Mouse (Mus musculus): ENCODE measurements at regions not wholly inside any gene's neighbourhood (a gene's known extent, or its start where the extent isn't known, plus 50 kb on each side); places are given as distances from the start of the nearest gene placed in this dataset.

DNA sequence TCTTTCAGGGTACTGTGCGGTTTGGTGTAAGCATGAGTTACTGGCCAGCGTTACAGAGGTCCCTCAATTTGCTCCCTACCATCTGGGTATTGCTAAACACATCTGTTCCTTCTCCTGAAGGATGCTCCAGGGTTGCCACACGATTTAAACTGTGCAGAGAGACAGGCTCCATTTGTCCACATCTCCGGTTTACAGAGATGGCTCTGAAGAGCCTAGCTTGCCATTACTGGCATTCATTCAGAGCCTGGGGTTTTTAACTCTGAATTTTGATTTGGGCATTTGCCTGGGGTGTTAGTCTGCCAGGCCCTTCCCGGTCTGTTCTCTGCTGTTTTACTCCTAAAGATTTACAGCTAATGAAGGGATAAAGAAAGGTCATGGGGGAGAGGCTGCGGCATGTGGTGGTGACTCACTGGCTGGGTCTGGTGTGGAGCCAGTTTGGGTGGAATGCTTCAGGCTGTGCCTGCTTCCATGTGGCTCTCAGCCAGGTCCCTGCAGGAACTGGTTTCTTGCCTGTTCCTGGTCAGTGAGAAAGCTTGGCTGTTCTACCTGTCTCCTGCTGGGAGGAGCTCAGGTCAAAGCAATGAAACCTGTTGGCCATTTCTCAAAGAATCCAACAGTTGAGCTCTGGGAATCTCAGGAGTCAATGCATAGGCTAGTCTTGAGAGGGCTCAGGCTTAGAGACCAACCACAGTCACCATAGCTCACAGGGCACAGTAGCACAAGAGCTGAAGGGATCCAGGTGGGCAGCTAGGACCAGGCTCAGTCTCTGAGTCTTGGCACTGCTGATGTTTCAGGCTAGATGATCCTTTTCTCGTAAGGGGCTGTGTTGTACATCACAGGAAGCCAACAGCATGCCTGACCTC, 112.5 kb upstream of the Pgrmc2 start:
- H3K4me2 ChIP-seq, result no peak overlapping the region
- no peaks in the 10 kb centered on the region for H3K27me3 ChIP-seq (replicated peaks)
- no peak overlapping the region for H3K9ac ChIP-seq
- ATAC-seq, result no peak
- H3K4me1 ChIP-seq, result no peaks in the 10 kb centered on the region
- H3K27ac ChIP-seq, result no peak overlapping the region
- H3K9me3 ChIP-seq (replicated peaks), result no peaks in the 10 kb centered on the region
- 65% methylated on average over 7 of the region's 7 CpGs for WGBS (ENCODE audit: insufficient replicate concordance)
- H3K36me3 ChIP-seq, result no peaks in the 10 kb centered on the region
- no peak overlapping the region for H3K4me3 ChIP-seq

DNA sequence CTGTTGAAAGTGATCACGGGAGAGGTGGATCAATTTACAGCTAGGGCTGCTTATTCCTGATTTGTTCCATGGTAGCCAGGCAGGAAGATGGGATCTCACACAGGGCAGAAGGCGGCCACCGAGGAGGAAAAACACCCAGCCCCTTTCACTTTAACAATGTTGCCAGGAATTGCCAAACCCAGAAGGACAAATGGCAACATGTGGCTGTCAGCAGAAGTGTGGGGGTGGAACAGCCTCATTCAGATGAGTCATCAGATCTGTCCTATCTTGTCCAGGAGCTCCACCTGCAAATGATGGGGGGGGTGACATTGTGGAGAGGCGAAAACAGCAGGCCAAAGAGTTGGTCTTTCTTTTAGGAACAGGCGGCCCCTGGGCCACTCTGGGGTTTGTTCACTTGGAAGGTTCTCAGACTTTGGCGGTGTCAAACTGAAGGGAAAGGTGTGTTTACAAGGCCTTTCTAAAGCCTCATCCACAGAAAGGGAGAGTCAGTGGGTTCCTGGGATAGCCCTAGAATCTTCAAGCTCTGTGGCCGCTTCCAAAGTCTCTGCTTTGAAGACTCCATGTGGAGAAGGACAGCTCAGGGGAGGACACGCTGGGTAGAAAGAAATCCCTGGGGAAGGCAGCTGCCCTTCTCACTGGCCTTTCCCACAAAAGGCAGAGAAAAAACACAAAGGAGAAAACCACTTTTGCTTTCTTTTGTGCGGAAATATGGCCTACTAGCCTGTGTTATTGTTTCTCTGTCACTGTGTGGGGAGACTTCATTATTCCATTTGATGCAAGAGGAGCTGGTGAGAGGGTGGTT, 111.7 kb upstream of the Pgrmc2 start:
- H3K36me3 ChIP-seq, result no peaks in the 10 kb centered on the region
- H3K4me3 ChIP-seq, result no peak overlapping the region
- no peak for ATAC-seq
- H3K27ac ChIP-seq, result no peak overlapping the region
- no peaks in the 10 kb centered on the region for H3K9me3 ChIP-seq (replicated peaks)
- no peak overlapping the region for H3K4me2 ChIP-seq
- no peaks in the 10 kb centered on the region for H3K27me3 ChIP-seq (replicated peaks)
- 60% methylated on average over 9 of the region's 9 CpGs for WGBS (ENCODE audit: insufficient replicate concordance)
- H3K4me1 ChIP-seq, result no peaks in the 10 kb centered on the region
- H3K9ac ChIP-seq, result no peak overlapping the region

DNA sequence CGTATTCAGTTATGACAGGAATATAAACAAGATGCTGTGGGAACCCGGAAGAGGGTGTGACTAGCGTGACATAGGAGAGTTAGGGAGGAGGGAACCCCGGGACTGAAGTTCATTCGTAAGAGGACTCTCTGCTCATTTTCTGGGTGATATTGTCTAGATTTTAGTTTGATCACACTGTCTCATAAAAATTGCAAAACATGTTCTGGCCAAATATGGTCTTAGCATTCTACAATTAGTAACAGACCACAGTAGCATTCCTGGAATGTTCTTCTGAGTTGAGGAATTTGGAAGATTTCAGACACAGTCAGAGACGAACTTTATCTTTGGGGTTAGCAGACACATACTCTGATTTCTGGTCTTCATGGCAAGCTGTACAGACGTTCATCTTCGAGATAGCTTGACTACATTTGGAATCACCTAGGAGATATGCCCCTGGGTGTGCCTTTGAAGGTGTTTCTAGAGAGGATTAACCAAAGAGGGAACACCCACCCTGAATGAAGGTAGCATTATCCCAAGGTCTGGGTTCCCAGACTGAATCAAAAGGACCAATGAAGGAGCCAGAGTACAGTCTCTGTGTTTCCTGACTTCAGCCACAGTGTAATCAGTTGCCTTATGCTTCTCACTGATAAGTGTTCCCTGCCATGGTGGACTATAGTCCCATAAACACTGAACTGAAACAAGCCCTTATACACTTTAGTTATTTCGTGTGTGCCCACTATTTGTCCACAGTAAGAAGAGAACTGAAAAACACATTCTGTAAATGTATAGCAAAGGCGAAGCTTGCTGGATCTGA, 102.7 kb upstream of the Pgrmc2 start:
- Histone ChIP-seq H3K36me3 (no peaks in the 10 kb centered on the region), H3K9ac (no peak overlapping the region), H3K27me3 (replicated peaks) (peaks cover 11% of the 10 kb centered on the region; the same call in 1 of the 2 replicates), H3K4me3 (no peak overlapping the region), H3K4me1 (peaks cover 20% of the 10 kb centered on the region), H3K27ac (no peak overlapping the region), H3K9me3 (replicated peaks) (no peaks in the 10 kb centered on the region), H3K4me2 (no peak overlapping the region)
- WGBS (ENCODE audit: insufficient replicate concordance), result 58% methylated on average over 10 of the region's 10 CpGs
- ATAC-seq, result 0 out of 2 replicates have a peak, but pooled peaks have one; percentile 57

DNA sequence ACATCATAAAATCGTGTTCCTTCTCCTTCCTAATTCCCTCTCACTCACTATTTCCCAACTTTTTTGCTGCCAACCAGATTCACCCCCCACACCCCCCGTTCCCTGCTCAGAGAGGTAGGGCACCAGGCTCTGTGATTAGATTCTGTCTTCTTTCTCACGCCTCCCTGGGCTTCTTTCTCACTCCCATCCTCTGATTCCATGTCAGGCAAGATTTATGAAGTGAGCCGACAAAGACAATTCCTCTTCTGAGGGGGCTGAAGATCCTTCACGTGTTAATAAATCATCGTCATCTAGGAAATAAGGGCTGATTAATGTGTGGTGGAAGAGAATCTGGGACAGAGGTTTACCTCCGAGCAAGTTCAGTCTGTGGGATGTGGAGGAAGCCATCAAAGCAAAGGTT, 101.5 kb upstream of the Pgrmc2 start:
- Histone ChIP-seq H3K27me3 (replicated peaks) (peaks cover 11% of the 10 kb centered on the region; the same call in 1 of the 2 replicates), H3K27ac (no peak overlapping the region), H3K4me2 (no peak overlapping the region), H3K4me3 (no peak overlapping the region), H3K4me1 (peaks cover 31% of the 10 kb centered on the region), H3K9me3 (replicated peaks) (no peaks in the 10 kb centered on the region), H3K36me3 (no peaks in the 10 kb centered on the region), H3K9ac (no peak overlapping the region)
- WGBS (ENCODE audit: insufficient replicate concordance), result 54% methylated on average over 7 of the region's 7 CpGs
- ATAC-seq, result no peak

DNA sequence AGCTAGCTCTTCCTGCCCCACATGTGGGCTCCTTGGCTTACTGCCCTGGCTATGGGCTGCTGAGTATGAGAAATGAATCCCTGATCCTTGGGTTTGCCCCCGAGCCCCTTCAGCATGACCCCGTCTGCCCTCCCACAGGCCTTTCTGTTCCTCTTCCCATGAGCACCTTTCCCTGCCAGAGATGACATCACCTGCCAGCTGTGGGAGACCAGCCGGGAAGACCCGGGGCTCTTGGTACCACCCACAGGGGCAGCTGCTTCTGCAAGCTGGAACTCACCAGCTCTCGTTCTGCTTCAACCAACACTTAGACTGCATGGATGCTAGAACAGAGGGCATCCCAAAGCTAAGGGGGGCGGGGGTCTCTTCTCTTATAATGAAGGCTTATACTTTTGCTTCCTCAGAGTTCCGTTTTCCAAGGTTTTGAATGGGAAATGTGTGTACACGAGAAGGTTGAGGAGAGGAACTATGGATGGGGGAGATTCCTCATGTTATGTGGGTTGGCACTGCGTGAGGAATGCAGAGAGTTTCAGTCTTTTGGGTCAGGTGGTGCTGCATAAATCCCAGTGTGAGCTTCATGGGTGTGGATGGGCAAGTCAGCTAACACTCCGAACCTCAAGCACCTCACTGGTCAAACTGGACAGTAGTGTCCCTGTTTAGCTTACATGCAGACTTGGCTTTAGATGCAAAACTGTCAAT, 100.2 kb upstream of the Pgrmc2 start:
- WGBS (ENCODE audit: insufficient replicate concordance), result 61% methylated on average over 10 of the region's 10 CpGs

DNA sequence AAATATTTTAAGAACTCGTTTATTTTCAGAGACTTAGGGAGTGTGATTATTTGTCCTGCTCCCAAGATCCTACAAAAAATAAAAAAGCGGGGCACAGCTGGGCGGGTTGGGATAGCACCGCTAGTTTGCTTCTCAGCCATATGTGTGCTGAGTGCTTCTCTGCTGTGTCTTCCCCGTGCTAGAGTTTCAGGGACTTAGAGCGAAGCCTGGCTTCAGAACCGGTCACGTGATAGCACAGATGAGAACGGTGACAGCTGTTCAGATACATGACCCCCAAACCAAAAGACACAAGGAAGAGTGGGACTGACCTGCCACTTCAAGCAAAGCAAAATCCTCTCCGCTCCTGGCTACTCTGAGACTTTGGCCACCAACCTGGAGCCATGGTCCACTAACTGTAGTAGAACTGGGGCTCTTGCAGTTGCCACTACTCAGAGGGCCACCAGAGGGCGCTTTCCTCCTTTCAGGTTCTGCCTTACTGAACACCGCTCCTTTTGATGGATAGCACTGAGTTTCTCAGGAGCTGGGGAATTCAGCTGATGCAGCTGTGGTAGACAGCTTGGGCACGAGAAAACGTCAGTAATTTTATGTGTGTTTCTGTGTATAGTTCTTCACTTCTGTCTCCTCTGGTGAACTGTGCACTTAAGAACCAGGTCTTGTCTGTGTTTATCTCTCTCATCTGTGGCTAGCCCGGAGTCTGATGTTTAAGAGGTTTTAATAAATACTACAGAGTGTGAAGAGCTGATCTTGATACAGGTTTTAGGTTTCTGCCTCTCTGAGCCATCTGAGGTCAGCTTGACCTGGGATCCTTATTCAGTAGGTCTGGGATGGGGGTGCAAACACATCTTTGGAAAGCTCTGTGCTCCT, 99.4 kb upstream of the Pgrmc2 start:
- no peak overlapping the region for H3K9ac ChIP-seq
- no peaks in the 10 kb centered on the region for H3K36me3 ChIP-seq
- no peaks in the 10 kb centered on the region for H3K9me3 ChIP-seq (replicated peaks)
- WGBS (ENCODE audit: insufficient replicate concordance), result 50% methylated on average over 15 of the region's 15 CpGs
- no peak overlapping the region for H3K4me3 ChIP-seq
- H3K27me3 ChIP-seq (replicated peaks), result peaks cover 11% of the 10 kb centered on the region; the same call in 1 of the 2 replicates
- no peak overlapping the region for H3K27ac ChIP-seq
- peaks cover 52% of the 10 kb centered on the region for H3K4me1 ChIP-seq
- no peak overlapping the region for H3K4me2 ChIP-seq
- ATAC-seq, result peak; percentile 42; the same call in 1 of the 2 replicates

More for the DNA sequence above, 100.2 kb upstream of the Pgrmc2 start:
- Histone ChIP-seq H3K36me3 (no peaks in the 10 kb centered on the region), H3K27ac (no peak overlapping the region), H3K27me3 (replicated peaks) (peaks cover 11% of the 10 kb centered on the region; the same call in 1 of the 2 replicates), H3K9ac (no peak overlapping the region), H3K9me3 (replicated peaks) (no peaks in the 10 kb centered on the region), H3K4me1 (peaks cover 45% of the 10 kb centered on the region), H3K4me2 (no peak overlapping the region), H3K4me3 (no peak overlapping the region)
- no peak for ATAC-seq

DNA sequence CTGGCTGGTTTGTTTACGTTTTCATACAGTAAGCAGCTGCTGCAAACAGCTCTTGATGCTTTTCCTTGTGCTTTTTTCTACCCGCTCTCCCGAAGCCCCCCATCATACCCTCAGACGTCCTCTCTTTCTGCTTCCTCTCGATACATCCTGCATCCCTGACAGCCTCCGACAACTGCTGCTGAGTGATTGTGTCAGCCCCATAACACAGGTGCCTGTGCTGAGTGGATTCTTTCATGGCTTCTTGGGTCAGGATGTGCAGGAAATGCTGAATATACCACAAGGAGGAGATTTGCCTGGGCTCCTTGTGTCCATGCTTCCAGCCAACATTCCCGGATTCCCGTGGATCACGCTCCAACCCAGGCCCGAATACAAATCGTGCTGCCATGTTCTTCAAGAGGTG, 98.6 kb upstream of the Pgrmc2 start:
- 73% methylated on average over 11 of the region's 11 CpGs for WGBS (ENCODE audit: insufficient replicate concordance)
- Histone ChIP-seq H3K4me3 (no peak overlapping the region), H3K27ac (no peak overlapping the region), H3K9me3 (replicated peaks) (no peaks in the 10 kb centered on the region), H3K36me3 (no peaks in the 10 kb centered on the region), H3K9ac (no peak overlapping the region), H3K27me3 (replicated peaks) (peaks cover 11% of the 10 kb centered on the region; the same call in 1 of the 2 replicates), H3K4me2 (no peak overlapping the region), H3K4me1 (peaks cover 59% of the 10 kb centered on the region)
- ATAC-seq, result no peak

DNA sequence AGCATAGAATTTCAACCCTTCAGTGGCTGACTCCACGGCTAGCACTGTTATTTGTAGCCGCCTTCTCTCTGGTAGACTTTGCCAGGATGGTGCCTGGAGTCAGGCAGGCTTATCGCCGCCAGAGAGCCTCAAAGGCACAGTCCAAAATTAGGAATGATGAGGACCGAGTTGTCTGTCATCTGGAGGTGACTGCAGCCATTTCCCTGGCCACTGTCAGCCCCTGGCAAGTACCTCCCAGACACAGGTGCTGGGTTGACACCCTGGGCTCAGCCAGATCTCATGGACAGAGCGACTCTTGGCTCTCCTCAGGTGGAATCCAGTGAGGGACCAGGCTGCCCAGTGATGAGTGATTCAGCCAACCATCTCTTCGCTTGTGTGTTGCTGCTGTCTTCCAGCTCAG, 98.1 kb upstream of the Pgrmc2 start:
- no peak for ATAC-seq
- Histone ChIP-seq H3K9ac (no peak overlapping the region), H3K27ac (no peak overlapping the region), H3K27me3 (replicated peaks) (peaks cover 11% of the 10 kb centered on the region; the same call in 1 of the 2 replicates), H3K36me3 (no peaks in the 10 kb centered on the region), H3K9me3 (replicated peaks) (no peaks in the 10 kb centered on the region), H3K4me1 (peaks cover 57% of the 10 kb centered on the region), H3K4me3 (no peak overlapping the region), H3K4me2 (no peak overlapping the region)
- 69% methylated on average over 7 of the region's 7 CpGs for WGBS (ENCODE audit: insufficient replicate concordance)

DNA sequence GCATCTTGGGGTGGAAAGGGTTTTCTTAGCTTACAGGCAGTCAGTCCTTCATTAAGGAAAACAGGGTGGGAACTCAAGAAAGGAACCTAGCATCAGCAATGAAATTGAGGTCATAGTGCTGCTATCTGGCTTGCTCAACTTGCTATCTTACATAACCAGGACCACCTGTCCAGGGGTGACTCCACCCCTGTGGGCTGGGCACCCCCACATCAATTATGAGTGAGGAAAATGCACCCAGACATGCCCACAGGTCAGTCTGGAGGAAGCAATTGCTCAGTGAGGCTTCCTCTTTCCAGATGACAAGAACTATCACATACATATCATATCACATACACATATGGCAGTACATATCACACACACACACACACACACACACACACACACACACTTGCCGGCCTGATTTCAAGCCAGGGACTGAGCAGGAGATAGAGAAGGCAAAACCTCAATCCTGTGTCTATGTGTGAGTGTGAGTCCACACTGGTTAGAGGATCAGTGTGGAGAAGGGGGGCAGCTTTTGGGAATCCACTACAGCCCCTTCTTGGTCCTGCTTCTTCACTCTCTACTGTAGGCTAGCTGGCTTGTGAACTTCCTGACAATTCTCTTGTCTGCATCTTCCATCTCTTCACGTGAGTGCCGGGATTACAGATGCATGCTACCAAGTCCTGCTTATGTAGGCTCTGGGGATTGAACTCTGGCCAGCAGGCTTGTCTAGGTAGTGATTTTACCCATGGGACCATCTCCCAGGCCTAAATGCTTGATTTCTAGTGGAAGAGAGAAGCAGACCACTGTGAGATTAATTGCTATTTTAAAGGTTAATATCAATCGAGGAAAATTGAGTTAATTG, 96.4 kb upstream of the Pgrmc2 start:
- peak overlapping the region; percentile 49 for H3K9ac ChIP-seq
- H3K4me2 ChIP-seq, result peak overlapping the region; percentile 46
- peak overlapping the region; percentile 79 for H3K27ac ChIP-seq
- no peak overlapping the region for H3K4me3 ChIP-seq
- WGBS (ENCODE audit: insufficient replicate concordance), result 44% methylated on average over 4 of the region's 4 CpGs
- no peaks in the 10 kb centered on the region for H3K9me3 ChIP-seq (replicated peaks)
- H3K36me3 ChIP-seq, result no peaks in the 10 kb centered on the region
- ATAC-seq, result peak; percentile 93
- peaks cover 47% of the 10 kb centered on the region for H3K4me1 ChIP-seq
- H3K27me3 ChIP-seq (replicated peaks), result peaks cover 11% of the 10 kb centered on the region; the same call in 1 of the 2 replicates

DNA sequence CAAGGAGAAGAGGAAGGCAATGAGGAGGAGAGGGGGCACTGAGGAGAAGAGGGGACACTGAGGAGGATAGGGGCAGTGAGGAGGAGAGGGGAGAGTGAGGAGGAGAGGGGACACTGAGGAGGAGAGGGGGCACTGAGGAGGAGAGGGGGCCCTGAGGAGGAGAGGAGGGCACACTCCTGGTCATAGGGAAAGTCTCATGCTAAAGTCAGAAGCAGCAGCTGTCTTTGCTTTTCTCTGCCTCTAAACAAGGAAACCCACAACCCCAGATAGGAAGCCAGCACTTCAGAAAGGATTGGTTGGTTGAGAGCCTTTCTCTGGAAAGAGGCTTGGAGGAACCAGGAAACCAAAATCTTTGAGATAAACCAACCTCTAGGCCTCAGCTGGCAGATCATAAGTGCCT, 94.3 kb upstream of the Pgrmc2 start:
- H3K27ac ChIP-seq, result no peak overlapping the region
- no peak overlapping the region for H3K4me3 ChIP-seq
- H3K27me3 ChIP-seq (replicated peaks), result no peaks in the 10 kb centered on the region; the same call in 1 of the 2 replicates
- ATAC-seq, result no peak
- no peak overlapping the region for H3K9ac ChIP-seq
- H3K4me2 ChIP-seq, result no peak overlapping the region
- H3K36me3 ChIP-seq, result no peaks in the 10 kb centered on the region
- peaks cover 64% of the 10 kb centered on the region for H3K4me1 ChIP-seq
- H3K9me3 ChIP-seq (replicated peaks), result no peaks in the 10 kb centered on the region

Measured in liver, embryonic 12.5 days (tissue).